Mouse (Mus musculus): ENCODE measurements around the gene Zfp287. TPM values are rescaled to one million over a fixed set of nuclear protein-coding genes. Genes with fewer than 3 reads are reported as not detected.

The Zfp287 gene
- total RNA-seq, 2 experiments from 2014 or later = 3.4 to 4.6 TPM

GRCm38 (mm10) chr11:62708252-62708651, 23.5 kb downstream of the Zfp287 start:
- intact Hi-C loops (cut with DNase I) = no loop called here
- DNase-seq = no peak

- DNase-seq = no peak
- intact Hi-C loops (cut with DNase I) = no loop called here
Measured at GRCm38 (mm10) chr11:62706141-62706540, 25.6 kb downstream of the Zfp287 start.

- no peak for DNase-seq
- intact Hi-C loops (cut with DNase I) = no loop called here
Measured at GRCm38 (mm10) chr11:62701218-62701617, 30.5 kb downstream of the Zfp287 start.

GRCm38 (mm10) chr11:62699749-62700148, 32.0 kb downstream of the Zfp287 start:
- no peak for DNase-seq
- intact Hi-C loops (cut with DNase I) = no loop called here

GRCm38 (mm10) chr11:62695126-62695525, 36.6 kb downstream of the Zfp287 start:
- no peak for DNase-seq
- intact Hi-C loops (cut with DNase I) = no loop called here

GRCm38 (mm10) chr11:62693299-62694184, 38.2 kb downstream of the Zfp287 start:
- intact Hi-C loops (cut with DNase I) = no loop called here
- peak; percentile 59 to 67 for DNase-seq

- DNase-seq = no peak
- intact Hi-C loops (cut with DNase I) = no loop called here
Measured at GRCm38 (mm10) chr11:62691592-62691991, 40.1 kb downstream of the Zfp287 start.

- intact Hi-C loops (cut with DNase I) = loop anchor here (10.0 kb wide), 1 partner anchor 285 kb away; no protein-coding TSS in a partner anchor
- no peak for DNase-seq
Measured at GRCm38 (mm10) chr11:62679954-62680353, 51.8 kb downstream of the Zfp287 start.

GRCm38 (mm10) chr11:62678778-62679354, 52.8 kb downstream of the Zfp287 start:
- intact Hi-C loops (cut with DNase I) = loop anchor here (10.0 kb wide), 1 partner anchor 284 kb away; no protein-coding TSS in a partner anchor
- no peak for DNase-seq

- DNase-seq = no peak
- intact Hi-C loops (cut with DNase I) = loop anchor here (10.0 kb wide), 1 partner anchor 281 kb away; no protein-coding TSS in a partner anchor
Measured at GRCm38 (mm10) chr11:62676290-62676596, 55.5 kb downstream of the Zfp287 start.

- intact Hi-C loops (cut with DNase I) = loop anchor here (1.0 to 10.0 kb wide), 3 partner anchors 27 to 281 kb away; partner anchors contain the start of genes Lrrc75a and Mmgt2
- peak; percentile 84 to 86 for DNase-seq
Measured at GRCm38 (mm10) chr11:62675480-62676289, 56.0 kb downstream of the Zfp287 start.

- intact Hi-C loops (cut with DNase I) = loop anchor here (10.0 kb wide), 1 partner anchor 275 kb away; no protein-coding TSS in a partner anchor
- no peak for DNase-seq
Measured at GRCm38 (mm10) chr11:62670006-62670405, 61.7 kb downstream of the Zfp287 start.

- intact Hi-C loops (cut with DNase I) = no loop called here
- DNase-seq = no peak
Measured at GRCm38 (mm10) chr11:62669471-62669870, 62.2 kb downstream of the Zfp287 start.

- intact Hi-C loops (cut with DNase I) = no loop called here
- no peak for DNase-seq
Measured at GRCm38 (mm10) chr11:62668986-62669385, 62.7 kb downstream of the Zfp287 start.

- intact Hi-C loops (cut with DNase I) = no loop called here
- DNase-seq = no peak
Measured at GRCm38 (mm10) chr11:62664250-62664649, 67.5 kb downstream of the Zfp287 start.

- peak in 1 of 2 experiments; percentile 46 for DNase-seq
- intact Hi-C loops (cut with DNase I) = no loop called here
Measured at GRCm38 (mm10) chr11:62660885-62661284, 70.8 kb downstream of the Zfp287 start.

GRCm38 (mm10) chr11:62652080-62652479, 79.6 kb downstream of the Zfp287 start:
- DNase-seq = no peak
- intact Hi-C loops (cut with DNase I) = no loop called here

- intact Hi-C loops (cut with DNase I) = no loop called here
- DNase-seq = peak in 1 of 2 experiments; percentile 37
Measured at GRCm38 (mm10) chr11:62651563-62651962, 80.1 kb downstream of the Zfp287 start.

All from heart, postnatal 10 days (tissue).